Mouse (Mus musculus) kidney, postnatal 14 days (tissue): Measurements from ENCODE around the gene F830045P16Rik.
"Not testable (repeated sequence)": the region's sequence is repeated elsewhere in the genome, so short reads cannot be mapped to it uniquely, and the experiment has no call there.

Source experiments
- DNase-seq: peaks from one replicate; pipeline ENCODE4 v3.0.0; 2022; ENCODE audit warnings: mixed read lengths

Gene F830045P16Rik

DNA sequence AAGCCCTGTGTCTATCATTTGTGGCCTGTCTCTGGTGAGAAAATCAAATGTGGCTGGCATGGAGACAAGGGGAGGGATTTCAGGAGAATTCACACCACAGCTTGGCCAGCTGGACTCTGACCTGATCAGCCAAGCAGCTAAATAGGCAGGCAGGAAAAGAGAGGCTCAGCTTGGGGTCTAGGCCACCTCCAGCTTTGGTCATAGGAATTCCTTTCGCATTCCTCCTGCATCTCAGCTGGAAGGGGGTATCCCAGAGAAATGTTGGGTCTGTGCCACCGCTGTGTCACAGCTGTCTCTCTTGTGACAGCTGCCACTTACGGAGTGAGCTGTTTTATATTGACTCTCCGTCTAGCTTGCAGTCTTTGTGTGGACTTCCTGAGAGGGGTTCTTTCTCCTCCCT is 8.0 kb upstream of the F830045P16Rik start:
- peak; percentile 80 for DNase-seq

GRCm38 (mm10) chr2:129540036-129540435 is 3.6 kb upstream of the F830045P16Rik start:
- no peak for DNase-seq

DNA sequence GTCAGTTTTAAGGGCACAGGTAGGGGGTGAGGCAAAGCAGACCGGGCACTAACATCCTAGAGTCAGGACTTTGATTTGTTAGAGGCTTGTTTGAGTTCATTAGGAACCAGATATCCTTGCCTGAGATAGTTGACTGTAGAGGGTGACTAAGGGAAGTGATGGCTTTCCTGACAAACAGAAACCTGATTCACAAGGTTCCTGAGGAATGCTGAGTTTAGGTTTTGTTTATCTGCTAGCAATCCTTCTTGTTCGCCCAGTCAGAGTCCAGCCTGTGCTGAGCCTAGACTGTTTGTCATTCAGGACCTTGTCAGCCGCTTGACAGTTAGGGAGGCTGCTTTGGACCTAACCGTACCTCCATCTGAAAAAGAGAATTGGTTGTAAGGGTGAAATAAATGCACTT is 2.8 kb upstream of the F830045P16Rik start:
- no peak for DNase-seq

DNA sequence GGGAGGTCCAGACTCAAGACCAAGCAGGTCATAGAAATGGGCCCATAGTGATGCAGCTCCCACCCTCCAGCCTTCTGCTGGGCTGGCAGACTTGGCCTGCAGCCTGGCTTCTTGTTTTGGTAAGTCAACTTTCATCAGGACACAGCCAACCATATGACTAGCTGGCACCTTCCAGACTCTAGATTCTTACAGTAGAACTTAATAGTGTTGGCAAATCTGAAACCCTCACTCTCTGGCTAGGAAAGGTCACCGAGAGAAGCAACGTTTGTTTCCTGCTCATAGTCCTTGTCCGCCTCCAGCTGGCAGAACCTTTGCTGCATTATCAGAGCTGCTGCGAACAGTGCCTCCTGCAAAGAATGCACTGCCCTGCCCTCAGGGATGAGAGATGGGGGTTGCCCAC is 1.5 kb upstream of the F830045P16Rik start:
- DNase-seq: peak; percentile 10

GRCm38 (mm10) chr2:129537360-129537759 is 958 bp upstream of the F830045P16Rik start:
- no peak for DNase-seq

DNA sequence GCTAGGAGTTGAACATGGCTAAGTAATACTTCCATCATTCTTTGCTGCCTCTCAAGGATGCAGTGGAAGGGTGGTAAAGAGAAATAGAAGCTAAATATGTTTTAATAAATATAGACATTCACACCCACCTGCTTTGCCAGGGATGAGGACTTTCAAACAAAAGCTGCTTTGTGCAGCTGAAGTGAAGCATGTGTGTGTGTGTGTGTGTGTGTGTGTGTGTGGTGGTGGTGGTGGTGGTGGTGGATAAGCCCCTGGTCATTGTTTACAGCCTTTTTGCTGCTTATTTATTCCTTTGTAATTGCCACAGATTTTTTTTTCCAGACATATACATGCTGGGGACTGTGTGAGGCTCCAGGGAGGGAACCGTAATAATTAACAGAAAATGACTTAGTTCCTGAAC is 524 bp upstream of the F830045P16Rik start:
- no peak for DNase-seq

DNA sequence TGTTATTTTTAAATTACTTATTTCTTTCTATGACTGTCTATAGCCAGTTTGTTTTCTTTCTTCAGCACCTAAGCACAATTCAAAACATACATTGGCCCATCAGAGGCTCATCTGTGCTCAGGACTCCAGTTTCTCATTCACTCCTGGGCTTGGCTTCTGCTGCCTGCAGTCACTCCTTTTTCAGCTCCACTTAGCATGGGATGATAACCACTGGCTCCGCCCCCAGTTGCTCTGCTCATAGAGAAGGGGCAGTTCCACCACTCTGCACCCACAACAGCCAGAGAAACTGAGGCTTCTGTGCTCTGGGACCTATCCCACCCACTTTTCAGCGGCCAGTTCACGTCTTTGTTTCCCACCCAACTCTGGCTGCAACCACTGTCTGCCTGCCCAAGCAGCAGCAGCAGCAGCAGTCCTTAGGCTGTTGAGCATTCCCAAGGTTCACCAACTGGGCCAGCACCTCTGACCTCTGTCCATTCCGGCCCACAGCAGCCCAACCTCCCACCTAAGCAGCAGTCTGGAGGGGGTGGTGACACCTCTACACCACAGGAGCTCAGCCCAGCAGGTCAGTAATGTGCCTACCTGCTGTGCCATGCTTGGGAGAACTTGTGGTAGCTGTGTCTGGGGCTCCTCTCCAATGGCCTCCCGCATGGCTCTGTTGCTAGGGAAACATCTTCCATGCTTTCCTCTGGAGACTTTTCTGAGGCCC is 1.4 kb downstream of the F830045P16Rik start:
- no peak for DNase-seq

- DNase-seq: no peak
These were observed 4.5 kb downstream of the F830045P16Rik start for GRCm38 (mm10) chr2:129531890-129532289.

DNA sequence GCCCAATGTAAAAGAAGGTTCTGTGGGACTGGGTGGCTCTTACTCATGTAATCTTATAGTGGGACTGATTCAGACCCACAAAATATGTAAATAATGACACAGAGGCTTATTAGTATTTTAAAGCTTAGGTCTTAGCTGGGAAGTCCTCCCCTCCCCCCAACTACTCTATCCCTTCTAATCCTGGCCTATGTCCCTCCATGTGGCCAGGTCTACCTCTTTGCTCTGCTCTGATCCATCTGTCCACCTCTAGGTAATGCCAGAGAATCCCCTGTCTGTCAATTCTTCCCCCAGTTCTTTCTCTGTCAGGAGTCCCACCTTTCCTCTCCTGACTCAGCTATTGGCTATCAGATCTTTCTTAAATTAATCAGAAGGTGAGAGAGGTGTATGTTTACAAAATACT is 5.3 kb downstream of the F830045P16Rik start:
- no peak for DNase-seq

GRCm38 (mm10) chr2:129529297-129530209 is 6.8 kb downstream of the F830045P16Rik start:
- no peak for DNase-seq

- no peak for DNase-seq
These were observed 8.5 kb downstream of the F830045P16Rik start for GRCm38 (mm10) chr2:129527916-129528315.

DNA sequence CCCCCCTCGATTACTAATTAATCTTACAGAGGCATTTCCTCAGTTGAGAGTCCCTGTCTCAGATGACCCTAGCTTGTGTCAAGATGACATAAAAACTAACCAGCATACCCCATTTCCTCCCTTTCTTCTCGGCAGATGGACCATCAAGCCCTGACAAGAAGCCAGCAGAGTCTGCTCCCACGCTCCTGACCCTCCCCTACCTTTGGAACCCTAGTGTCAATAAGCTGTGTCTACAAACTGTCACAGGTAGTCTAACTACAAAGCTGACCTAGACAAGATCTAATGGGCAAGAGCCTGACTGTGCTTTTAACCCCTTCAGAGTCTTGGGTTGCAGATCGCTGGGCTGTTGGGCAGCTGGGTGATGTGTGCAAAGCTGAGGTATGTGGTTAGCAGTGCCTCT is 10.1 kb downstream of the F830045P16Rik start:
- no peak for DNase-seq

DNA sequence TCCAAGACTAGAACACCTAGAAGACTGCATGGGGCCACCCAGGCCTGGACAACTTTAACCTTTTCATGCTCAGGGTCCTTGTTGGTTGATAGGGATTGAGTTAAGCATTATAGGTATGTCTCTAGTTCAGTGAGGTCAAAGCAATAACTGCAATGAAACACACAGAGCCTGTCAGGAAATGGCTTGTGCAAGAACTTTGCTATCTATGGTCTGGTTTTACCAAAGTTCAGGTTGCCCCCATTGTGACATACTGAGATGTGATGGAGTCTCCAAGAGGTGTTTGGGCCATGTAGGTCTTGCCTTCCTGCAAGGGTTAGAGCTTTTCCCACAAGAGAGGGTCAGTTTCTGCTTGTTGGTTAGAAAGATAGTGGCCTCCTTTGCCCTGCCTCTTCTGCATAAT is 10.8 kb downstream of the F830045P16Rik start:
- no peak for DNase-seq

- no peak for DNase-seq
These were observed 17.9 kb downstream of the F830045P16Rik start for GRCm38 (mm10) chr2:129518526-129518925.

DNA sequence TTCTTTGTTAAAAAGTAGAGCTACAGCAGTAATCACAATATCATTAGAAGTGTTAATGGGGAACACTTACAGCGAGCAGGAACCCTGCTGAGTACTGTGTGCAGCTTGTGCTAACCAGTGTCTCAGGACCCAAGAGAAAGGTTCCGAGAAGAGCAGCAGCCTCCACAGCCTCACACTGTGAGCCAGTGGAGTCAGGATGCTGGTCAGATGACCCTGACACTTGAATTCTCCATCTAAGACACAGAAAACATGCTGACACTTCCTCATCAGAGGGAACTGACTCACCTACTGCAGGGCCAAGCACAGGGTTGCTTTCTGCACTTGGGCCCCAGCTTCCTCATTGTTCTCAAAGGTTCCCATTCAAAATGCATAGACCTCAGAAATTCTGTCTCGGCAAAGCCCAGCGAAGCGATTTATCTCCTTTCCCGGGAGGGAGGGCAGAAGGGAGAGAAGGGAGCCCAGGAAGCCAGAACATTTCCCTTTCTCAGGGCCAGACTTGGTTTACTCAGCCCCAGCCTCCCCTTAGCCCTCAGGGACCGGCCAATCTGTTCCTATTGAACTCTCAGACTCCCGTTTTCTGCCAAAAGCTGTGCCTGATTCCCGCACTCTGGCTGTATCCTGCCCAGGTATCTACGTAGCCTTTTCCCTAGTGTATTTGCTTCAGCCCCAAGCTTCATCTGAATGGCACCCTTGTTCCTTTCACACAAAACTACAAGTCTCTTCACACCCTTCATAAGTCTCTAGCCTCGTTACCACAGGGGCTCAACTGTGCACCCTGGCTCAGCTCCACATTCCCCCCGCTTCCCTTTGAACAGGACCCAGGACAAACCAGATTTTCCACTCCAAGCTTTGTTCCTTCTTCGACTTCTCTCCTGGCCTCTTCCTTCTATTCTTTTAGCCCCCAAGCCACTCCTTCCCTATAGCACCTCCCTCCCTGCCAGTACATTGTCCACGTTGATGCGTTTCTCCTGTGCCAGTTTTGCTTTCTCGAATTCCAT is 21.2 kb downstream of the F830045P16Rik start:
- no peak for DNase-seq

DNA sequence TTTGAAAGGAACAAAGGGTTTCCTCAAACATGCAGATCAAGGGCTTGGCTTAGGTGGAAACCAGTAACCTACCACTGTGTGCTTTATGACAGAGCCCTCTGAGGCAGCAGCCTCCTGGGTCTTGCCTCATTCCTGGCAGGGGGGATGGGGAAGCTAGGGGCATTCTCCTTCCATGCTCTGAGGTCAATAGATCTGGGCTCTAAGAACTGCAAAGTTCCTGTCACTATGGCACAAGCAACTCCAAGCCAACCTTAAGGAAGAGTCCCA is 22.1 kb downstream of the F830045P16Rik start:
- DNase-seq: no peak

DNA sequence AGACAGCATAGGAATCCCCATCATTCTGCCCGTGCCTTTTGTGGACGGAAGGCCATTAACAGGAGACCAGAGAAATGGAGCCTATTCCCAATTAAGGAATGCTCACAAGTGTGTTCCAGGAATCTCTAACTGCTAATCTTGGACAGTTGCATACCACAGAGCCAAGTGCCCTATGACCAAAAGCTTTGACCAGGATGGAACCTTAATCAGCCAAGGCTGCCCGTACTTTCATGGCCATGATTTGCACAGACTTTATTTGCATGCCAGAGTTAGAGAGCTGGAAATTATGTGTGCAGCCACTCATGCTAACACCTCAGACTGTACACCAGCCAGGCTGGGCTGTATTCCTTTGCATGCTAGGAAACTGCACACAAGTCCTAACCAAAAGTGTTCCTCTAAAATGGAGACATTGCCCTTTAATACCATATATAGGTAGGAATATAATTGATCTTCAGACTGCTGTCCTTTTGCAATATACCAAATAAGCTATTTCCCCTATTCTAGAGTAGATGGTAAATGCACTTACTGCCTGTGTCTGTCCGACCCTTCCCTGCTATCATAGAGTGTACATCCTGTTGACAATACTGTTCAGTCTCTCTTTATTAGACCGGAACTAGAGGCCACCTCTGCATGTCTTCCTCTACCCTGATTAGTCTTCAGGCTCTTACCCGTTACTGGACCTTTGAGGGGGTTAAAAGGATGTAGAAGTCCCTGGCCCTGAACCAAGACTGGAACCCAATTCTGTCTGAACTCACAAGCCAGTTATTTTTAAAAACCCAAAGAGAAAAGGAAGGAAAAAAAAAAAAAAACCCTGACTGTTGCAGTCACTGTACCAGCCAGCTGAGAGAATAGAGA is 22.6 kb downstream of the F830045P16Rik start:
- DNase-seq: no peak

- DNase-seq: not testable (repeated sequence)
These were observed 24.3 kb downstream of the F830045P16Rik start for GRCm38 (mm10) chr2:129512147-129512546.

DNA sequence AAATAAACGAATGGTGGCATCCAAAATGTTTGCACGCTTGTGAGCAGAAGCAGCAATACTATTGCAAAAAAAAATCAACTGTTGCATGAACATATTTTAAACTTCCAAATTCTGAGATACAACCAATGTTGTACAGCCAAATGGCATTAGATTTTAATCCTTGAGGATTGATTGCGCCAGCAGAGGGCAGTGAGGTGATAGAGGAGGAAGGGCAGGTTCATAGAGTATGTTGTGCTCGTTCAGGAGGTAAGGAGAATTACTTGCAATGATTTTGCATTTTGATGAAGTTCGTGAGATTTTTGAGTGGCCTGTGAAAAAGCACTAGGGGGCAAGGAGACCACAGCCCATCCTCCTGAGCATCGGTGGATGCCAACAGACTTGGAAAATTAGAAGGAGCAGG is 33.8 kb downstream of the F830045P16Rik start:
- DNase-seq: peak; percentile 54

DNA sequence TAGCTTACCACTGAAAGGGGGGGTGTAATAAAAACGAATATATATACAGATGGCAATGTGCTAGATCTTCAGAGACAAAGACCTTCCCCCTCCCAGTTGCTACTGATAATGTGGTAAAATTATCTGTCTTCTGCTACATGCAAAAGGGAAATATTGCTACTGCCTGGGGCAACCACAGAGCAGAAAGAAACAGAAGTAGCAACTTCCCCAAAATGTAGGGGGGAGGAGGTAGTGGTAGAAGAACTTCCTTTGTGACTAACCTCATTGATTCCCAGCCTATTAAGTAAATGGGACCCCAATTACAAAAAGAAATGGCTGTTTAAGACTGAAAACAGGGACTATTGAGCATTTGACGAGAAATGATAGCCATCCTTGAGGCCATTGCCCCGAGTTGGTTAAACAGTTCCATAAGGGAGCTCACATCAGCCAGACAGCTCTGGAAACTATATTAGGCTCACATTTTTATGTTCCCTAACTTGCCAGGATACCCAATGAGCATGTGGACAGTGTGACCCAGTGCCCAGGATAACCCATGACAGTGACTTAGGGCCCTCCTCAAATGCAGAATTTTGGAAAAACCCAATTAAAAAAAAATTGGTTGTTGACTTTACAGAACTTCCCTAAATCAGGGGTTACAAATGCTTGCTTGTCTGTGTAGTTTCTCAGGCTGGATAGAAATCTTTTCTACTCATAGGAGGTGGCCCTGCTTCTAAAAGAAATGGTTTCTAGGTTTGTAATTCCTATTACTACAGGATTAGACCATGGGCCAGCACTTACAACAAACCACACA is 46.7 kb downstream of the F830045P16Rik start:
- no peak for DNase-seq

- DNase-seq: no peak
These were observed 53.3 kb downstream of the F830045P16Rik start for GRCm38 (mm10) chr2:129483150-129483549.
